Mouse (Mus musculus) heart, embryonic 12.5 days (tissue): ENCODE measurements at regions not wholly inside any gene's neighbourhood (a gene's known extent, or its start where the extent isn't known, plus 50 kb on each side); places are given as distances from the start of the nearest gene placed in this dataset.

Experiments
- ATAC-seq: fragments of 200-750 bp; cut with Nextera tagmentation; 2 replicates; pipeline ENCODE4 v1.8.0; 2017; ENCODE audit warnings: moderate TSS enrichment, moderate library complexity; ENCODE audit not compliant: insufficient number of reproducible peaks, low FRiP score
- H3K27ac ChIP-seq: fragments of 300-500 bp; sonication (generic); 2 replicates; pipeline ENCODE4 v1.5.1; 2016; ENCODE audit warnings: mild to moderate bottlenecking, moderate library complexity; ENCODE audit not compliant: poor library complexity, severe bottlenecking
- H3K27me3 ChIP-seq: fragments of 300-500 bp; sonication (generic); replicated peaks from 2 replicates; pipeline ENCODE4 v1.6.1; 2016; ENCODE audit warnings: mild to moderate bottlenecking, moderate library complexity
- H3K36me3 ChIP-seq: fragments of 300-500 bp; sonication (generic); 2 replicates; pipeline ENCODE4 v1.6.1; 2016; ENCODE audit warnings: mild to moderate bottlenecking, moderate library complexity
- H3K4me1 ChIP-seq: fragments of 300-500 bp; sonication (generic); replicated peaks from 2 replicates; pipeline ENCODE4 v1.6.1; 2016; ENCODE audit warnings: mild to moderate bottlenecking
- H3K4me2 ChIP-seq: fragments of 300-500 bp; sonication (generic); 2 replicates; pipeline ENCODE4 v1.6.1; 2016; ENCODE audit warnings: mild to moderate bottlenecking, moderate library complexity
- H3K4me3 ChIP-seq: fragments of 300-500 bp; sonication (generic); 2 replicates; pipeline ENCODE4 v1.5.1; 2016; ENCODE audit warnings: mild to moderate bottlenecking
- H3K9ac ChIP-seq: fragments of 300-500 bp; sonication (generic); 2 replicates; pipeline ENCODE4 v1.6.1; 2016; ENCODE audit warnings: mild to moderate bottlenecking, moderate library complexity
- H3K9me3 ChIP-seq: fragments of 300-500 bp; sonication (generic); replicated peaks from 2 replicates; pipeline ENCODE4 v1.6.1; 2016; ENCODE audit warnings: mild to moderate bottlenecking, moderate library complexity
- WGBS: fragments of 180-500 bp; shearing (Covaris S2); methylation state at CpG from one replicate; pipeline ENCODE4 v1.1.7; 2016; 5-methylcytosine and 5-hydroxymethylcytosine counted together

DNA sequence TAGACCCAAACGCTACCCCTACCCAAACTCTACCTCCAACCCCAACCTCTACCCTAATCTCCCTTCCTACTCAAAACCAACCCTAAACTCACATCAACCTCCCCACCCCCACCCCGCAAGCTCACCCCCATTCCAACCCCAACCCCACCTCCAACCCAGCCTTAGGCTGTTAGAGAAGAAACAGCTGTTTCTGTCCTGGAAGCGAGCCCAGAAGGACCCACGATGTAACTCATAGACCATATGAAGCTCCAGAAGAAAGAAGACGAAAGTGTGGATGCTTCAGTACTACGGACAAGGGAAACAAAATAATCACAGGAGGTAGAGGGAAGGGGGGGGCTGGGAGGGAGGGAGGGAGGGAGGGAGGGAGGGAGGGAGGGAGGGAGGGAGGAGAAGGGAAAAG is 58.4 kb downstream of the Sox11 start:
- no peak for ATAC-seq
- no peaks in the 10 kb centered on the region for H3K9me3 ChIP-seq
- 57% methylated on average over 5 of the region's 6 CpGs for WGBS

DNA sequence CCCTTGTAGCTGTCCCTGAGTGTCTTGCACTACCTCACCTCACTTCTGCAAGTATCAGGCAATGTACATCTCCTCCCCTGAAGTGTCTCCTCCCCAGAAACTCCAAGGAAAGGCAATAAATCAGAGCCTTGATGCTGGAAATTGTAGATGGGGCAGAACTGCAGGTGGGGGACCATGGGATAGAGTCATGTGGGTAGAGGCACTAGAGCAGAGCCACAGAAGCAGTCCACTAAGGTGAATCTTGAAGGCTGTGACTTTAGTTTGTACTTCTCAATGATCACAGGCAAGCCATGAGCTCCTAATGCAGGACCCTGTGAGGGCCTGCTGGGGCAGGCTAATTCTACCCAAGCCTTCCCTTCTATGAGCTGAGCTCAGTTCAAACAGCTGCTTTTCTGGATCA is 80.4 kb downstream of the Sox11 start:
- H3K9ac ChIP-seq, result no peak overlapping the region
- ATAC-seq, result no peak
- H3K27ac ChIP-seq, result no peak overlapping the region
- no peaks in the 10 kb centered on the region for H3K9me3 ChIP-seq
- H3K4me2 ChIP-seq, result no peak overlapping the region
- H3K27me3 ChIP-seq, result no peaks in the 10 kb centered on the region
- no peak overlapping the region for H3K4me3 ChIP-seq
- no peaks in the 10 kb centered on the region for H3K36me3 ChIP-seq
- H3K4me1 ChIP-seq, result no peaks in the 10 kb centered on the region

More for the DNA sequence above, 58.4 kb downstream of the Sox11 start:
- Histone ChIP-seq H3K4me3 (no peak overlapping the region), H3K4me1 (no peaks in the 10 kb centered on the region), H3K9ac (no peak overlapping the region), H3K27me3 (peaks cover 17% of the 10 kb centered on the region; the same call in 1 of the 2 replicates), H3K4me2 (no peak overlapping the region), H3K36me3 (no peaks in the 10 kb centered on the region), H3K27ac (no peak overlapping the region)

DNA sequence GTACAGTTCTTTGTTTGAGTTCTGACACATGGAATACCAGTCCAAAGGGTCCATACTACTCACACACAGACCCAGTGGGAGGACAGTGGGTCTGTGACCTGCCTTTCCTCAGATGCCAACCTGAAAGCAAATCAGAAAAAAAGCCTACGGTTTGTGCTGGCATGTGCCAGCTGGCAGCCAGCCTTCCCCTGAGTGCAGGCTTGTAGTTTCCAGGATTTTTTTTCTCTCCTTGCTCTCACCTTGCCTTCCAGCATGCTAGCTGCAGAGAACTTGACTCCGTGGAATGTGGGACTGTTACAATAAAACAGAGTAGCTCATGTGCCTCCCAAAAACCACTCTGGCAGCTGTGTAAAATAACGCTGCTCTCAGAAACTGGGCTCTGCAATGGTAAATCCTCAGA is 88.2 kb downstream of the Sox11 start:
- Histone ChIP-seq H3K27me3 (no peaks in the 10 kb centered on the region), H3K9me3 (no peaks in the 10 kb centered on the region), H3K4me1 (peaks cover 6% of the 10 kb centered on the region), H3K4me2 (no peak overlapping the region), H3K4me3 (no peak overlapping the region), H3K27ac (no peak overlapping the region), H3K9ac (no peak overlapping the region), H3K36me3 (no peaks in the 10 kb centered on the region)
- no peak for ATAC-seq
- WGBS, result 39% methylated on average over 3 of the region's 3 CpGs

DNA sequence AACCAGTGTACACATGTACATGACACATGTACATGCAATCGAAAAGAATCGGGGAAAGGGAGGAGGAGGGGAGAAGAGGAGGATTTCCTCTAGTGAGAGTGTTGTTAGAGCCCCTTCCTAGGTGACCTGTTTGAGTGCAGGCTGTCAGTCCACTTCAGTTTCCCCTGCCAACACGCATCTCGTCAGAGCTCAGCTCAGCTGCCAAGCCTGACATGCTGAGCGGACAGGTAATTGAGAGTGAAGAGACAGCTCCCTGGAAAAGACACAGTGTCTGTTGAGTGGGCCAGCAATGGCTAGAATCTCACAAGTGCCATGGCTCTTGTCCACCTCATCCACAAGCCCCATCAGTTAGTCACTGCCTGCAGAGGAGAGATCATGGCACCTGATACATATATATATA is 90.9 kb downstream of the Sox11 start:
- no peak for ATAC-seq
- H3K36me3 ChIP-seq, result no peaks in the 10 kb centered on the region

DNA sequence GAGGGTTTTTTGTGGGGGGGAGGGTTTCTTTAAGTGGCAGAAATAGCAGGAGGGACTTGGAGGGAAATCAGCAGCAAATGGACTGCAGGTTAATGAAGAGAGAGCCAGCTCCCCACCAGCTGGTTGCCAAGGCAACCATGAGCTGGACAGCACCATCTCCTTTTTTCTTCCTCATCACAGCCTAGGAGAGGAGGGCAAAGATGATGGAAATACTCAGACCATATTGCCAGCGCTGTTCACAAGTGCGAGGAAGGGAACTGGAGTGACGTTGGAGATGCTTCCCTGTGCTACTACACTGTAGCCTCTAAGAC is 93.9 kb downstream of the Sox11 start:
- H3K9me3 ChIP-seq, result no peaks in the 10 kb centered on the region
- WGBS, result 74% methylated on average over 3 of the region's 3 CpGs

More for the DNA sequence above, 90.9 kb downstream of the Sox11 start:
- Histone ChIP-seq H3K27ac (no peak overlapping the region), H3K4me2 (no peak overlapping the region), H3K4me3 (no peak overlapping the region), H3K9ac (no peak overlapping the region), H3K27me3 (no peaks in the 10 kb centered on the region), H3K4me1 (peaks cover 11% of the 10 kb centered on the region), H3K9me3 (no peaks in the 10 kb centered on the region)
- 64% methylated on average over 5 of the region's 5 CpGs for WGBS

DNA sequence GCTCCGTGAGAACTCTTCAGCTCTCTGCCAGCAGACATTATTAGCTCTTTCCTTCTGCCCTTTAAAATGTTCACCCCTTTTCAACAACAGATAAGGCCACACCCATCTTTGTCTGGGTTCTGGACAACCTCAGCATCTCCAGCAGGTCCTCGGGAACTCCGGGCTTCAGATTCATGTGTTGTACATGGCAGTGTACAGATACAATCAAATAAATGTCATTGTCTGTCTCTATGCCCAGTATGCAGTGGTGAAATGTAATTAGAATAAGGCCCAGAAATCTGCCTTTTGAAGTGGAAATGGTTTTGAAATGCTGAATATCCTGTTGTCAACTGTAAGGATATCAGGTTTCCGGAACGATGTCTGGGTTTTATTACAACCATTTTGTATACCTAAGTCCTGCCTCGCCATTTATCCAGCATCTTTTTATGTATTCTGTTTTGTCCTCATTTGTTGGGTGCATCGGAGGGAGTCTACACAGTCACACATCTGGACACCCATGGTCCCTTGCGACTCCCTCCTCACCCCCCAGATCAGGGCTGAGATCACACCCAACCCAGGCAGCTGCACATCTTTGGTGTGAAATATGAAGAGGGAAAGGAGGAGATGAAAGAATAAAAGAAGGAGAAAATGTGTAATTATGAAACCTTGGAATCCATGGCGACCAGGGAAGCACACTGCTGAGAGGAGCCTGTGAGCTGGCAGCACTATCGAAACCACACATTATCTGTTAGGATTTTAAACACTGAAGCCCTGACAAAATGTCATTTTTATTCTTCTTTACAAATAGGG is 94.4 kb downstream of the Sox11 start:
- Histone ChIP-seq H3K4me3 (no peak overlapping the region), H3K9me3 (no peaks in the 10 kb centered on the region), H3K9ac (no peak overlapping the region), H3K4me2 (no peak overlapping the region), H3K36me3 (no peaks in the 10 kb centered on the region), H3K27me3 (no peaks in the 10 kb centered on the region), H3K27ac (no peak overlapping the region), H3K4me1 (peaks cover 4% of the 10 kb centered on the region)
- ATAC-seq, result no peak
- WGBS, result 60% methylated on average over 10 of the region's 10 CpGs

More for the DNA sequence above, 93.9 kb downstream of the Sox11 start:
- Histone ChIP-seq H3K4me1 (peaks cover 4% of the 10 kb centered on the region), H3K27me3 (no peaks in the 10 kb centered on the region), H3K9ac (no peak overlapping the region), H3K4me2 (no peak overlapping the region), H3K36me3 (no peaks in the 10 kb centered on the region), H3K27ac (no peak overlapping the region), H3K4me3 (no peak overlapping the region)
- ATAC-seq, result no peak

DNA sequence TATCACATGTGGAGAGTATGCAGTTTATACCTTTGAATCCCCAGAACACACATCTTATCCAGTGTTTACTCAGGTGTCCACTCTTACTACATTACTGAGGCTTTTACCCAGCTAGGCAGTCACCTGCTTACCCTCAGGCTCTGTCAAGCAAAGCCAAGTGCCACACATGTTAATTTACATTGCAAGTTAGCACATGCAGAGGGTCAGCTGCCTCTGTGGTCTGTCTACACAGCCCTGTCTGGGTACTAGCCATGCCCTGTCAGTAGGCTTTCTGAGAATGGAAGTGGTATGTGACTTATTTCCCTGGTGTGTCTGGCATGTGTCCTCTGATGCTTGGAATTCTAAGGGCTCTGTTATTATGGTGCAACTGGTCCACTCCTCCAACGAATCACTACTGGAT is 106.6 kb downstream of the Sox11 start:
- Histone ChIP-seq H3K27me3 (no peaks in the 10 kb centered on the region), H3K4me1 (no peaks in the 10 kb centered on the region), H3K9me3 (no peaks in the 10 kb centered on the region), H3K27ac (no peak overlapping the region), H3K4me2 (no peak overlapping the region), H3K4me3 (no peak overlapping the region), H3K36me3 (no peaks in the 10 kb centered on the region), H3K9ac (no peak overlapping the region)
- 64% methylated on average over 1 of the region's 1 CpGs for WGBS
- ATAC-seq, result no peak

DNA sequence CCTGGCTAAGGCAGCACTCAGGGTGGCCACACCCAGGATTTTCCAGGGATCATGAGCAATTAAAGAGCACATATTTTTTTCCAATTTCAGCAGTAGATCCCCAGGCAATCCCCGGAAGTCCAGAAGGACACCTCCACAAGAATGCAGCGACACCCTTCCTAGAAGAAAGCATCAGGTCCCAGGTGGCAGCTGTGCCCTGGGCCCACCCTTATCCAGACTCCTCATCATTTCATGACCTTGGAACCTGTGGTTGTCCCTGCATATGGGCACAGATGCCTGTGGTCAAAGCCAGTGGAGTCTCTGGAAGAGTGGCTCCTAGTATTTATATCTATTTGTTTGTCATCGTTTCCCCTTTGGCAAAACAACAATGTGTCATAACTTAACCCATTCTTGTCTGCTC is 120.8 kb downstream of the Sox11 start:
- no peaks in the 10 kb centered on the region for H3K9me3 ChIP-seq
- 78% methylated on average over 3 of the region's 3 CpGs for WGBS
- no peak overlapping the region for H3K4me3 ChIP-seq
- H3K4me1 ChIP-seq, result no peaks in the 10 kb centered on the region
- H3K4me2 ChIP-seq, result no peak overlapping the region
- ATAC-seq, result no peak
- H3K9ac ChIP-seq, result no peak overlapping the region
- no peaks in the 10 kb centered on the region for H3K36me3 ChIP-seq
- H3K27me3 ChIP-seq, result no peaks in the 10 kb centered on the region
- H3K27ac ChIP-seq, result no peak overlapping the region

DNA sequence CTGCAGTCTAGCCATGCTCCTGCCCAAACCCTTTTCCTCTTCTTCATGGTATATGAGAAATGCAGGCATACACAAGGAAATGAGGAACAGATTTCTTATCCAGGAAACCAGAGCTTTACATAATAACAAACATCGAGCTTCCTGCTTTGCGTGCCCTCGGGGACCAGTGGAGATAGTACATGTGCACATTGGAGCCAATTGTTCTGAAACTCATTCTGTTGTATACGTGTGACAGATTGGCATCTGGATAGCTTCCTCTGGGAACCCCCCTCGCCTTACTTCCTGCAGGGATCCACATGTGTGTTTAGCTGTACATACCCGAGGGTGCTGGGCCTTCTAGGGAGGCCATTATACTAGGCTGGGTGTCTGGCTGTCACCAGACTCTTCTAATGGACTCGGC is 141.2 kb downstream of the Sox11 start:
- Histone ChIP-seq H3K27ac (no peak overlapping the region), H3K9ac (no peak overlapping the region)
- ATAC-seq, result no peak; the same call in 1 of the 2 replicates

DNA sequence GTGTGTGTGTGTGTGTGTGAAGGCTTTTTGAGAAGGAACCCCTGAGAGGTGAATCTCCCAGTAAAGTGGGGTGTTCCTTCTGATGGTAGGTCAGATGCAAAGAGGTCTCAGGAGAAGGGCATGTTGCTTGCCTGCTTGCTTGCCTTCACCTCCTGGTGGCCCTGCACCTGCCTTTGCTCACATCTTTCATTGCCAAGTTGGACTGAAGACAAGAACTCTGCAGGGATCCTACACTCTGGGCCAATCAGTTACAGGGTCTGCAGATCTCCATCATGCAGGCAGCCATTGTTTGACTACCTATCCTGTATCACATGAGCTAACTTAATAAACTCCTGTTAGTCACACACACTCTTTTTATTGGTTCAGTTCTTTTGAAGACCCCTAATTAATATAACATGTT is 148.4 kb downstream of the Sox11 start:
- Histone ChIP-seq H3K27ac (no peak overlapping the region), H3K4me1 (no peaks in the 10 kb centered on the region), H3K9me3 (no peaks in the 10 kb centered on the region), H3K4me2 (no peak overlapping the region), H3K4me3 (no peak overlapping the region), H3K27me3 (no peaks in the 10 kb centered on the region), H3K9ac (no peak overlapping the region), H3K36me3 (no peaks in the 10 kb centered on the region)
- no peak for ATAC-seq

More for the DNA sequence above, 141.2 kb downstream of the Sox11 start:
- Histone ChIP-seq H3K9me3 (no peaks in the 10 kb centered on the region), H3K27me3 (no peaks in the 10 kb centered on the region), H3K36me3 (no peaks in the 10 kb centered on the region), H3K4me2 (no peak overlapping the region), H3K4me1 (no peaks in the 10 kb centered on the region; the same call in 1 of the 2 replicates), H3K4me3 (no peak overlapping the region)
- 45% methylated on average over 7 of the region's 7 CpGs for WGBS

DNA sequence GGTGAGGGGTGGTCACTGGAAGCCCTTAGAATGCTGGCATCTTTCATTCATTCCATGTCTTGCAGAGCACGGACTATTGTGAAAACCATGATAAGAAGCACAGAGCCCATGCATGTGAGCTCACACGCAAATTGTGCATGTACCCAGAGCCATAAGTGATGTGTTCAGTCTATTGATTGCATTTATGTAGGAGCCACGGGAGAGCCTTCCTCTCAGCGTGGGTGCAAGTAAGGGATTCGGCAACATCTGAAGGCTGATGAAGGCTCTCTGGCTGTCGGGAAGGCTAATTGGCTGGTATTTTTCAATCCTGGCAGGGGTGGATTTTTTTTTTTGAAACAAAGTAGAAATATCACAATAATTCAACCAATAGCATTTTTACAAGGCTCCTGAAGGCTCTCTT is 150.5 kb downstream of the Sox11 start:
- no peaks in the 10 kb centered on the region for H3K4me1 ChIP-seq
- no peak overlapping the region for H3K4me2 ChIP-seq
- H3K27ac ChIP-seq, result no peak overlapping the region
- WGBS, result 81% methylated on average over 6 of the region's 6 CpGs
- H3K9me3 ChIP-seq, result no peaks in the 10 kb centered on the region
- no peak for ATAC-seq
- H3K9ac ChIP-seq, result no peak overlapping the region
- no peaks in the 10 kb centered on the region for H3K27me3 ChIP-seq
- no peak overlapping the region for H3K4me3 ChIP-seq
- no peaks in the 10 kb centered on the region for H3K36me3 ChIP-seq

DNA sequence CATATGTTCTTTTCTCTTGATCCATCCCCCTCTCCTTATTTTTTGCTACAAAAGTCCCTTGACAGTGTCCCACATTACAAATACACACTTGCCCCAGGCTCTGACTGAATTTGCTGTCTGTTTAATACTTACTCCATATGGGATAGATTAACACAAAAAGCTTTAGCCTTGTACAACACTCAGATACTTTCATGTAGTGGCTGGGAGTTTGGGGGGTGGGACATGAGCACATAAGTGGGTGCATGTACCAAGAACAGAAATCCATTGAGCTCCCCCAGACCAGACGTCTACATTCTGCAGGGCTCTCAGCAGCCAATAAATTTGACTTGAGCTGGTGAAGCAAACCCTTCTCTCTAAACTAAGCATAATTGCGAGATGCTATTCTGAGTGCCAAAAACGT is 154.9 kb downstream of the Sox11 start:
- H3K4me1 ChIP-seq, result peaks cover 23% of the 10 kb centered on the region
- WGBS, result 60% methylated on average over 3 of the region's 3 CpGs
- H3K36me3 ChIP-seq, result no peaks in the 10 kb centered on the region
- H3K27me3 ChIP-seq, result no peaks in the 10 kb centered on the region
- no peak overlapping the region for H3K9ac ChIP-seq
- H3K9me3 ChIP-seq, result no peaks in the 10 kb centered on the region
- H3K27ac ChIP-seq, result no peak overlapping the region
- no peak overlapping the region for H3K4me3 ChIP-seq
- H3K4me2 ChIP-seq, result no peak overlapping the region
- no peak for ATAC-seq
